Mouse (Mus musculus) embryonic facial prominence, embryonic 10.5 days (tissue): ENCODE data around the gene Tmed10. TPM values are rescaled to one million over a fixed set of nuclear protein-coding genes. Genes with fewer than 3 reads are reported as not detected.

ENCODE experiments used
- DNase-seq: peaks from one replicate; pipeline ENCODE4 v3.0.0-alpha.2; 2017; ENCODE audit warnings: low spot score
- H3K27ac ChIP-seq: fragments of 300-500 bp; sonication (generic); replicated peaks from 2 replicates; pipeline ENCODE4 v1.5.1; 2016; ENCODE audit warnings: mild to moderate bottlenecking
- H3K27me3 ChIP-seq: fragments of 300-500 bp; sonication (generic); replicated peaks from 2 replicates; pipeline ENCODE4 v1.6.1; 2016; ENCODE audit warnings: low read depth, mild to moderate bottlenecking; ENCODE audit not compliant: poor library complexity, severe bottlenecking
- H3K36me3 ChIP-seq: fragments of 300-500 bp; sonication (generic); replicated peaks from 2 replicates; pipeline ENCODE4 v1.6.1; 2016; ENCODE audit warnings: mild to moderate bottlenecking, moderate library complexity
- H3K4me1 ChIP-seq: fragments of 300-500 bp; sonication (generic); 2 replicates; pipeline ENCODE4 v1.6.1; 2016
- H3K4me3 ChIP-seq: fragments of 300-500 bp; sonication (generic); 2 replicates; pipeline ENCODE4 v1.5.1; 2016; ENCODE audit warnings: mild to moderate bottlenecking, moderate library complexity
- H3K9me3 ChIP-seq: fragments of 300-500 bp; sonication (generic); 2 replicates; pipeline ENCODE4 v1.6.1; 2016; ENCODE audit warnings: mild to moderate bottlenecking
- WGBS: fragments of 180-500 bp; shearing (Covaris S2); methylation state at CpG from one replicate; pipeline ENCODE4 v1.1.7; 2016; 5-methylcytosine and 5-hydroxymethylcytosine counted together
- polyA plus RNA-seq: library from polyadenylated mRNA; unstranded; fragments of >200 nt; fragmentation: Nextera tagmentation; extraction: Ambion mirVana; gene quantifications from 2 replicates; pipeline ENCODE4 v1.2.1, GENCODE M21; 2016

The Tmed10 gene
- polyA plus RNA-seq, 1 experiment from 2014 or later = 243 TPM

DNA sequence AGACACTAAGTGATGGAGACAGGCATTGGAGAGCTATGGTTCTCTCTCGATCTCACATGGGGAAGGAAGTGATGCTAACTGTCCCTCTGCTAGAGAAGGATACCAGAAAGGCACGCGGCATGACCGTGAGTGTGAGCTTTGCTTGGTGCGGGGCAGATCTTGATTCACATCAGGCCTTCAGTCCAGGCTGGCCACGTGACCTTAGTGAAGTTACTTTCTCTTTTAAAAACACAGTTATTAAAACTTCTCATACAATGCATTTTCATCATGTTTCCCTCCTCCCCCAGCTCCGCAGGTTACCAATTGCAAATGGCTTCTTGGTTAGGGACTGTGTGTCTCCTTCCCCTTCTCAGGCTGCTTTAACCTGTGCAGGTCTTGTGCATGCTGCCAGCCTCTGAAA, 16.5 kb upstream of the Tmed10 start:
- DNase-seq = no peak
- no peak overlapping the region for H3K4me3 ChIP-seq
- H3K9me3 ChIP-seq = no peaks in the 10 kb centered on the region
- no peak overlapping the region for H3K27ac ChIP-seq
- H3K4me1 ChIP-seq = peaks cover 9% of the 10 kb centered on the region
- WGBS = 89% methylated on average over 7 of the region's 7 CpGs
- no peaks in the 10 kb centered on the region for H3K27me3 ChIP-seq
- no peaks in the 10 kb centered on the region for H3K36me3 ChIP-seq

DNA sequence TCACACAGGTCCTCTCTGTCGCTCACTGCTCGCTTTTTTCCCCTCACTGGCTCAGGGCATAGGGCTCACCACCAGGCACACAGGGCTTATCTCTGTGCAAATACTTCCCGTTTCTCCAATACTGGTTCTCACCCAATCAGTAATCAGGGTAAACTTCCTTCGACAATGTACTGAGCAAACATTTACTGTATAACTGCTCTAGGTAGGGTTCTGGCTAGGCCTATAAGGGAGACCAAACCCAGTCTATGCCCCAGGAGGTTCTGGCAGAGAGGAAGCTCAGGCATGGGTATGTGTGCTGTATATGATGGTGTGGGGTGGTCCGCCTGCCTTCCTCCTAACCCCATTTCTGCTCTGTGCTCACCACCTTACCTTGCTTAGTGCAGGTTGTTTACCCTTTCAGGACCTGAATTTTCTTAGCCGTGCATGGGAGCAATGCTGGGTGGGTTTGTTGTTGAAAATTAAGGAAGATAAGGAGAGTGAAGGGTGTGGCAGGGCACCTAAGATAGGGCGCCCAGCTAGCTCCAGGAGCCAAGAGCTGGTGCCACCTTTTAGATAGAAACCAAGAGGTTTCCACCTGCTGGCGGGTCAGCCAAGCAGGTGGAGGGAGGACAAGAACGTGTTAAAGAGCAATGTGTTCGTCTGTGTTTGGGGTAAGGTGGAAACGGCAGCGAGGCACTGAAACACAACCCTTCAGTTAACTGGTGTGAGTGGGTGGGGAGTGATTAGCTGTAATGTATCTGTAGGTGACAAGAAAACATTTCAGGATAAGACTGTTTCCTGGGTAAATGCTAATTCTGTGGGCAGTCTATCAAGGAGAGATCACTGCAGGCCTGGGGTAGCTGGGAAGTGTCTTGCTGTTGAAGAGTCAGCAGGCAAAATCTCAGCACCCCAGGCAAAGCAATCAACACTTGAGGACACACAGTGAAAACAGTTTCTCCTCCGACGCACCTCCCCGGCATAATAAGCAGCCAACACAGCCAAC, 14.8 kb upstream of the Tmed10 start:
- no peaks in the 10 kb centered on the region for H3K36me3 ChIP-seq
- 78% methylated on average over 15 of the region's 15 CpGs for WGBS
- H3K27me3 ChIP-seq = peaks cover 3% of the 10 kb centered on the region; the same call in 1 of the 2 replicates
- no peak overlapping the region for H3K27ac ChIP-seq
- H3K4me3 ChIP-seq = no peak overlapping the region
- H3K4me1 ChIP-seq = peaks cover 15% of the 10 kb centered on the region
- no peaks in the 10 kb centered on the region for H3K9me3 ChIP-seq
- DNase-seq = no peak

DNA sequence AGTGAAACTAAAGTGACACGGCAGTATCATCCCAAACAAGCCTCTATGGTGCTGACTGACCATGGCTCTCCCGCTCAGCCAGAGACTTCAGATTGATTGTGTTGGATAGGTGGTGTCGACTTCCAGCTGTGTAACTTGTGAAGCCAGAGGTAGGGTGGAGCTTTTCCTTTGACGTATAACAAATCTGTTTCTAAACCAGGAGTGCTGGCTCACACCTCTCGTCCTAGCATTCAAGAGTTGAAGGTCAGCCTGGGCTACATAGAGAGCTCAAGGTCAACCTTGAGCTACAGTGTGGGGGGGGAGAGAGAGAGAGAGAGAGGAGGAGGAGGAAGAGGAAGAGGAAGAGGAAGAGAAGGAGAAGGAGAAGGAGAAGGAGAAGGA, 11.3 kb upstream of the Tmed10 start:
- H3K36me3 ChIP-seq = no peaks in the 10 kb centered on the region
- DNase-seq = no peak
- peaks cover 9% of the 10 kb centered on the region; the same call in 1 of the 2 replicates for H3K4me1 ChIP-seq
- H3K27me3 ChIP-seq = peaks cover 3% of the 10 kb centered on the region; the same call in 1 of the 2 replicates
- 67% methylated on average over 5 of the region's 5 CpGs for WGBS
- no peak overlapping the region for H3K27ac ChIP-seq
- H3K4me3 ChIP-seq = no peak overlapping the region
- no peaks in the 10 kb centered on the region for H3K9me3 ChIP-seq

DNA sequence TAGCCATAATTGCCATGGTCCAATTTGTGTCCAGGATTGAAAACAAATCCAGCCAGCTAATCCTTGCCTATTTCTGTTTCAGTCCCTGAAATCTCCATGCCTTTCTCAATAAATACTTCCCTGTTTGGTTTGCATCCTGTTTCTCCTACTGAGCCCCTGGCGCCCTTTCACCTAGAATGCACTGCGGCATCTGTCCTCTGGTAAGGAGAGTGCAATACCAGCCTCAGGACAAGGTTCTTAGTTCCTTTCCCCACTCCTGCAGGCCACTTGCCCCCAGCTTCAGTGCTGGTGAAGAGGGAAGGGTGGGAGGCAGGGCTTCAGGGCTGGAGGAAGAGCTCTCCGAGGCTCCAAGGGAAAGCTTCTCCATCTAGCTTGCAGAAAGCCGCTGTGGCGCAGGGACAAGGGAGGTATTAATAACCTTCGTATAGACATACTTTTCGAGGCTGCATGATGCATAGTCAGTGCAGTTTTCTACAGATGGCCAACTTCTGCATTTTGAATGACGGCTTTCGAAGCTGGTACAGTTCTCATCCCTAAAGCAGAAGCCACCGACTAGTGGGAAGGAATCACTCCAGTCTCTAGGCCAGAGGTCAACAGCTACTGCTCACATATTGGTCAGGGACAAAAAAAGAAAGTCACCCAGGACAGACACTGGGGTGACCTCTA, 10.8 kb upstream of the Tmed10 start:
- no peaks in the 10 kb centered on the region for H3K9me3 ChIP-seq
- H3K4me3 ChIP-seq = no peak overlapping the region
- 77% methylated on average over 10 of the region's 10 CpGs for WGBS

GRCm38 (mm10) chr12:85382761-85383680, 8.4 kb upstream of the Tmed10 start:
- WGBS = 80% methylated on average over 14 of the region's 14 CpGs
- DNase-seq = no peak
- Histone ChIP-seq H3K9me3 (no peaks in the 10 kb centered on the region), H3K4me3 (no peak overlapping the region), H3K36me3 (no peaks in the 10 kb centered on the region), H3K27me3 (peaks cover 3% of the 10 kb centered on the region; the same call in 1 of the 2 replicates), H3K27ac (no peak overlapping the region), H3K4me1 (peaks cover 13% of the 10 kb centered on the region)

More for the DNA sequence above, 10.8 kb upstream of the Tmed10 start:
- Histone ChIP-seq H3K27me3 (peaks cover 3% of the 10 kb centered on the region; the same call in 1 of the 2 replicates), H3K27ac (peak overlapping the region; percentile 51; the same call in 1 of the 2 replicates), H3K4me1 (peaks cover 9% of the 10 kb centered on the region), H3K36me3 (no peaks in the 10 kb centered on the region)
- DNase-seq = no peak

- WGBS = 88% methylated on average over 6 of the region's 6 CpGs
- H3K4me1 ChIP-seq = peaks cover 13% of the 10 kb centered on the region
- no peak overlapping the region for H3K27ac ChIP-seq
- no peak for DNase-seq
- H3K4me3 ChIP-seq = no peak overlapping the region
- peaks cover 3% of the 10 kb centered on the region; the same call in 1 of the 2 replicates for H3K27me3 ChIP-seq
- H3K9me3 ChIP-seq = no peaks in the 10 kb centered on the region
- no peaks in the 10 kb centered on the region for H3K36me3 ChIP-seq
Observed at GRCm38 (mm10) chr12:85381570-85381969, 6.9 kb upstream of the Tmed10 start.

DNA sequence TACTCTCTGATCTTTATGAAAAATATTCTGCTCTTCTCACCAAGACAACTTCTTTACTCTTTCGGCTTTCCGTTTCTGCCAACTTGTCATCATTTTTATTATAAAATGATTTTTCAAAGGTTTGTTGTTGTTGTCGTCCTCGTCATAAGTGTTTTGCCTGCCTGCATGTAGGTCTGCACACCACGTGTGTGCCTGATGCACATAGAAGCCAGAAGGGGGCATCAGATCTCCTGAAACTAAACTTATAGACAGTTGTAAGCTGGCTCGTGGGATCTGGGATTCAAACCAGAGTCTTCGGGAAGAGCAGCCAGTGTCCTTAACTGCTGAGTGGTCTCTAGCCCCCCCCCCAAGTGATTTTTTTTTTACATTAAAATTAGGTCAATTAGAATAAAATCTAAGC, 6.3 kb upstream of the Tmed10 start:
- WGBS = 76% methylated on average over 7 of the region's 7 CpGs
- peaks cover 3% of the 10 kb centered on the region; the same call in 1 of the 2 replicates for H3K27me3 ChIP-seq
- no peak overlapping the region for H3K4me3 ChIP-seq
- DNase-seq = no peak
- H3K4me1 ChIP-seq = peaks cover 13% of the 10 kb centered on the region
- no peaks in the 10 kb centered on the region for H3K36me3 ChIP-seq
- H3K9me3 ChIP-seq = no peaks in the 10 kb centered on the region
- no peak overlapping the region for H3K27ac ChIP-seq

- H3K36me3 ChIP-seq = no peaks in the 10 kb centered on the region
- 0 out of 2 replicates have a peak, but pooled peaks cover under 1% of the 10 kb centered on the region for H3K27me3 ChIP-seq
- H3K27ac ChIP-seq = no peak overlapping the region
- H3K9me3 ChIP-seq = no peaks in the 10 kb centered on the region
- no peak overlapping the region for H3K4me3 ChIP-seq
- H3K4me1 ChIP-seq = peaks cover 9% of the 10 kb centered on the region
- 69% methylated on average over 1 of the region's 1 CpGs for WGBS
- DNase-seq = no peak
Observed at GRCm38 (mm10) chr12:85380308-85380707, 5.7 kb upstream of the Tmed10 start.

- Histone ChIP-seq H3K27ac (no peak overlapping the region), H3K4me3 (no peak overlapping the region), H3K9me3 (no peaks in the 10 kb centered on the region), H3K36me3 (no peaks in the 10 kb centered on the region), H3K27me3 (no peaks in the 10 kb centered on the region), H3K4me1 (peaks cover 9% of the 10 kb centered on the region)
- WGBS = 86% methylated on average over 2 of the region's 2 CpGs
- DNase-seq = no peak
Observed at GRCm38 (mm10) chr12:85378271-85378670, 3.6 kb upstream of the Tmed10 start.

GRCm38 (mm10) chr12:85373591-85374560, 771 bp downstream of the Tmed10 start:
- Histone ChIP-seq H3K4me3 (peak overlapping the region; percentile 99), H3K4me1 (peaks cover 17% of the 10 kb centered on the region), H3K27ac (peak overlapping the region; percentile 98), H3K27me3 (no peaks in the 10 kb centered on the region), H3K9me3 (no peaks in the 10 kb centered on the region), H3K36me3 (no peaks in the 10 kb centered on the region)
- 1% methylated on average over 53 of the region's 53 CpGs for WGBS
- DNase-seq = peak; percentile 65

GRCm38 (mm10) chr12:85372068-85372665, 2.5 kb downstream of the Tmed10 start:
- Histone ChIP-seq H3K9me3 (no peaks in the 10 kb centered on the region), H3K4me1 (peaks cover 23% of the 10 kb centered on the region), H3K27me3 (no peaks in the 10 kb centered on the region), H3K27ac (no peak overlapping the region), H3K4me3 (peak overlapping the region; percentile 99), H3K36me3 (peaks cover 8% of the 10 kb centered on the region; the same call in 1 of the 2 replicates)
- WGBS = 79% methylated on average over 8 of the region's 8 CpGs
- no peak for DNase-seq
